Mouse (Mus musculus) limb, embryonic 14.5 days (tissue): ENCODE results near the gene Hbb-bt. TPM values are rescaled to one million over a fixed set of nuclear protein-coding genes. Genes with fewer than 3 reads are reported as not detected.
A peak's percentile ranks its signal among the peaks of the same experiment; 100 is the strongest.
"Not testable (repeated sequence)": the region's sequence is repeated elsewhere in the genome, so short reads cannot be mapped to it uniquely, and the experiment has no call there.

ENCODE experiments used
- ATAC-seq: fragments of 200-750 bp; cut with Nextera tagmentation; 2 replicates; pipeline ENCODE4 v1.8.0; 2017; ENCODE audit warnings: low read depth, moderate number of reproducible peaks, moderate TSS enrichment; ENCODE audit not compliant: low FRiP score
- DNase-seq: peaks from one replicate; pipeline ENCODE4 v3.0.0-alpha.2; 2015; ENCODE audit warnings: low spot score
- H3K27ac ChIP-seq: fragments of 300-500 bp; sonication (generic); replicated peaks from 2 replicates; pipeline ENCODE4 v1.5.1; 2014; ENCODE audit warnings: low read depth, mild to moderate bottlenecking, low read length, moderate library complexity, mixed read lengths
- H3K27me3 ChIP-seq: fragments of 300-500 bp; sonication (generic); 2 replicates; pipeline ENCODE4 v1.6.1; 2014; ENCODE audit warnings: low read length, mixed read lengths; ENCODE audit not compliant: control insufficient read depth, insufficient read depth
- H3K36me3 ChIP-seq: fragments of 300-500 bp; sonication (generic); 2 replicates; pipeline ENCODE4 v1.6.1; 2014; ENCODE audit warnings: mild to moderate bottlenecking, low read length, moderate library complexity, mixed read lengths; ENCODE audit not compliant: control insufficient read depth, insufficient read depth
- H3K4me1 ChIP-seq: fragments of 300-500 bp; sonication (generic); 2 replicates; pipeline ENCODE4 v1.6.1; 2014; ENCODE audit warnings: antibody characterized with exemption, low read length, mixed read lengths; ENCODE audit not compliant: control insufficient read depth, insufficient read depth
- H3K4me2 ChIP-seq: fragments of 300-500 bp; sonication (generic); replicated peaks from 2 replicates; pipeline ENCODE4 v1.6.1; 2014; ENCODE audit warnings: low read depth, mild to moderate bottlenecking, low read length, moderate library complexity; ENCODE audit not compliant: severe bottlenecking
- H3K4me3 ChIP-seq: fragments of 300-500 bp; sonication (generic); replicated peaks from 2 replicates; pipeline ENCODE4 v1.5.1; 2014; ENCODE audit warnings: low read length
- H3K9ac ChIP-seq: fragments of 300-500 bp; sonication (generic); 2 replicates; pipeline ENCODE4 v1.6.1; 2014; ENCODE audit warnings: mild to moderate bottlenecking, low read depth, low read length, moderate library complexity; ENCODE audit not compliant: severe bottlenecking
- H3K9me3 ChIP-seq: fragments of 300-500 bp; sonication (generic); 2 replicates; pipeline ENCODE4 v1.6.1; 2016; ENCODE audit warnings: low read length; ENCODE audit not compliant: control insufficient read depth
- POLR2A ChIP-seq: fragments of 200-500 bp; IDR thresholded peaks from 2 replicates; pipeline ENCODE4 v1.8.0; 2012; ENCODE audit warnings: inconsistent platforms, mild to moderate bottlenecking, moderate library complexity, borderline replicate concordance; ENCODE audit not compliant: insufficient read depth, insufficient read length; ENCODE audit errors: extremely low read depth
- WGBS: fragments of 180-500 bp; shearing (Covaris S2); extraction: QIAGEN DNeasy Blood & Tissue Kit; methylation state at CpG from one replicate; pipeline ENCODE4 v1.1.7; 2014; 5-methylcytosine and 5-hydroxymethylcytosine counted together
- polyA plus RNA-seq, 2 experiments: library from polyadenylated mRNA; depleted of rRNA in 1 of 2; stranded (reverse) in 1 of 2; unstranded in 1 of 2; fragments of >200 nt; fragmentation: Nextera tagmentation in 1 of 2; extraction: Ambion mirVana in 1 of 2; gene quantifications; 2 replicates each; pipeline versions ENCODE4 v1.2.1 to v1.2.3; 2012 to 2014

Gene Hbb-bt
- polyA plus RNA-seq, 2 experiments, result 2,382 to 4,062 TPM

DNA sequence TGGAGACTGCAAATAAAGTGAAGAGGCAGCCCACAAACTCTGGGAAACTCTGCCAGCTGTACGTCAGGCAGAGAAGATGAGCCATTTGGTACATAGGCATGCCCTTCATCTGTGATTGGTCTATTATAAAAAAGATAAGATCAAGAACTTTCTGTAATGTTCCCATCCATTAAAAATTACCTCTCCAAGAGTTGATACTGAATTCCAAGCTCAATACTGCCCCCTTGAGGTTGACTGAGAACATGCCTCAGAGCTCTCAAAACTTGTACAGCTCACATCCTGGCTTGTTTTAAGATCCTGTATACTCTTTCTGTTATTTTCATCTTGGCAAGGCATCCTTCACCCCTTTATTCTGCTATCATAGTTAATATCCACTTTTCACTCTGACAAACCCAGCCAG is 6.9 kb downstream of the Hbb-bt start:
- H3K27me3 ChIP-seq, result no peaks in the 10 kb centered on the region
- no peaks in the 10 kb centered on the region for H3K36me3 ChIP-seq
- H3K9me3 ChIP-seq, result no peaks in the 10 kb centered on the region
- DNase-seq (peak; percentile 33), ATAC-seq (no peak)
- no peak for TF ChIP-seq POLR2A
- H3K4me3 ChIP-seq, result no peak overlapping the region
- no peak overlapping the region for H3K9ac ChIP-seq
- 69% methylated on average over 1 of the region's 1 CpGs for WGBS
- H3K4me2 ChIP-seq, result no peak overlapping the region
- no peaks in the 10 kb centered on the region for H3K4me1 ChIP-seq
- H3K27ac ChIP-seq, result no peak overlapping the region

DNA sequence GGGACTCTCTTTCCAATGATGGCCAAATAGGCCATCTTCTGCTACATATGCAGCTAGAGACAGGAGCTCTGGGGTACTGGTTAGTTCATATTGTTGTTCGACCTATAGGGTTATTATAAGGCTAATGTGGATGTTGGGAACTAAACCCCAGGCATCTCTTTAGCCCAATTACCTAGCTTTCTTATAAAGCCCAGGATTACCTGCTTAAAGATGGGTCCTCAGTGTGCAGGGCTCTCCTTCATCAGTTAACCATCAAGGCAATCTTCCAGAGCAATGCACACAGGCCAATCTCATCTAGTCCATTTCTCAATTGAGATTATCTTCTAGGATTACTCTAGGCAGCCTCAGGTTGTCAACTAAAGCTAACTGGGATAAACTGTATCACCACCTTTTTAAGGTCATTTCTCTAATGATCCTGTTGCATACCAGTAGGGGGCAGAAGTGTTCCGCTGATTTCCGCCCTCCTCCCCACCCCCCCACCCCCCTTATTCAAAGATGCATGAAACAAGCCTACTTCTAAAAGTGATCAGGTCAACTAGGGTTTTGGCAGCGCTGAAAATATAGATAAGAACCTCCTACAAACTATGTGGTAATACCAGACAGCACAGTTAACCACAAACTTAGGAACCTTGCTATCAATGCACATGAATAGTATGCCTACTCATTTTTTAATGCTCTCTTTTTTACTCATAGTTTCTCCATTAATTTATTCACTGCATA is 21.0 kb downstream of the Hbb-bt start:
- no peaks in the 10 kb centered on the region for H3K27me3 ChIP-seq
- H3K9me3 ChIP-seq, result no peaks in the 10 kb centered on the region
- no peaks in the 10 kb centered on the region for H3K4me1 ChIP-seq
- H3K27ac ChIP-seq, result no peak overlapping the region
- no peaks in the 10 kb centered on the region for H3K36me3 ChIP-seq
- DNase-seq (no peak), ATAC-seq (no peak)
- no peak overlapping the region for H3K4me2 ChIP-seq
- no peak overlapping the region for H3K4me3 ChIP-seq
- WGBS, result 28% methylated on average over 4 of the region's 4 CpGs
- H3K9ac ChIP-seq, result no peak overlapping the region
- no peak for TF ChIP-seq POLR2A

DNA sequence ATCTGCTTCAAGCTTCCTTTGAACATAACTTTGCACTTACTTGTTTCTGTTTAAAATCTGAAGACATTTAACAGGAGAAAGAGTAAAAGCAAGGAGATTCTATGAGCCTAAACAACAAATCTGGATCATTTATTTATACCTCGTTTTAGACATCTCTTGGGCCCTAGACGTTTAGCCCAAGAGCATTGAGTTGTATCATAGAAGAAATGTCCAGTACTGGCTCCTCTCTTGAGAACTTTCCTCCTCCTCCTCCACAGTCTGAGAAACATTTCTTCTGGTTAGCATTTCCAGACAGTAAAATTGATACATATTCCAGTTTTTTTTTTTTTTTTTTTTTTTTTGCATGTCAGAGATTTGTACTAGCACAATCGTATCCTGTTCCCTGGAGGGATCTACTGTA is 22.1 kb downstream of the Hbb-bt start, which contains the start of gene Olfr67:
Olfr67 (minus strand) TSS at position 101 of the 400 bp plus-strand sequence.
- DNase-seq, result no peak
- Histone ChIP-seq H3K4me1 (no peaks in the 10 kb centered on the region), H3K9me3 (no peaks in the 10 kb centered on the region), H3K27me3 (no peaks in the 10 kb centered on the region), H3K9ac (no peak within 1 kb of the TSS), H3K4me2 (no peak within 1 kb of the TSS), H3K36me3 (no peaks in the 10 kb centered on the region), H3K4me3 (no peak within 1 kb of the TSS), H3K27ac (no peak within 1 kb of the TSS)
- ATAC-seq, result no peak
- WGBS, result 69% methylated on average over 3 of the region's 3 CpGs
- no peak for TF ChIP-seq POLR2A

DNA sequence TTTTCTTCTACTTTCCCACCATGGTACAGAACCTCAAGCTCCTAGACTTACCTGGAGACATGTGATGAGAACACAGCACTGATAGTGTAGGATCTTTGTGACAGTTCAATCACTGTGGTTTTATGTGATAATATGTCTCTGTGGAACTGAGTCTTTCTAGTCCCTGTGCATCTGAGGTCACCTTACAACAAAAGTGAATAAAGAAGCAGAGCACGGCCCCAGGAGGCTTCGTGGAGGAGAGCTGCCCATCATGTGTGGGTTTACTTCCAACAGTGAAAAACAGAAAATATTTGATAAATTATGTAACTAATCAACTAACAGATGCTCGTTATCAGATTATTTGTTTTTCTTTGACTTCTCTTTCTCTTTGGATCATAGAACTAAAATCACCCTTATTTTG is 34.2 kb downstream of the Hbb-bt start, which contains the start of gene Olfr68:
Olfr68 (minus strand) TSS at position 101 of the 400 bp plus-strand sequence.
- Histone ChIP-seq H3K27me3 (no peaks in the 10 kb centered on the region), H3K9ac (no peak within 1 kb of the TSS), H3K27ac (no peak within 1 kb of the TSS), H3K4me1 (no peaks in the 10 kb centered on the region), H3K9me3 (no peaks in the 10 kb centered on the region), H3K4me3 (no peak within 1 kb of the TSS), H3K36me3 (no peaks in the 10 kb centered on the region), H3K4me2 (no peak within 1 kb of the TSS)
- ATAC-seq (no peak), DNase-seq (no peak)
- WGBS, result 74% methylated on average over 3 of the region's 3 CpGs
- TF ChIP-seq POLR2A, result no peak

DNA sequence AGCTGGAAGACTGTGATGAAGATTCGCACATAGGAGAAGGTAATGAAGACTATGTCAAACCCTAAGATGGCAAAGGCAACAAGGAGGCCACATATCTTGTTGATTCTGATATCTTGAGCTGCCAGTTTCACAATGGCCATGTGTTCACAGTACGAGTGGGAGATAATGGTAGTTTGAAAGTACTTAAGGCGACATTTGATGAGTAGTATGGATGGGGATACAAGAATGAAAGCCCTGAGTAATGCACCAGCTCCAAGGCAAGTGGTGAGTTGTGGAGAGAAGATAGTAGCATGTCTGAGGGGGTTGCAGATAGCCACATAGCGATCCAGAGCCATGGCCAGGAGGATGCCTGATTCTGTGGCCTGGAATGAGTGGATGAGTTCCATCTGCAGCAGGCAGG is 36.1 kb downstream of the Hbb-bt start:
- H3K4me1 ChIP-seq, H3K4me3 ChIP-seq, H3K9me3 ChIP-seq, ATAC-seq, H3K36me3 ChIP-seq, H3K9ac ChIP-seq, H3K4me2 ChIP-seq, DNase-seq, H3K27ac ChIP-seq, H3K27me3 ChIP-seq: not testable (repeated sequence)
- 86% methylated on average over 4 of the region's 4 CpGs for WGBS
